Mouse (Mus musculus) T-helper 1 cell (primary cell): ENCODE measurements around the gene Slc22a5.
"Not testable (repeated sequence)": the region's sequence is repeated elsewhere in the genome, so short reads cannot be mapped to it uniquely, and the experiment has no call there.

Experiments used
- in situ Hi-C: fragments of 300-600 bp; cut with MboI, MseI; formaldehyde crosslinking; loops from one replicate; pipeline ENCODE4 v1.15.1; 2025; ENCODE audit warnings: high pct_unique_total_duplicates

The Slc22a5 gene

DNA sequence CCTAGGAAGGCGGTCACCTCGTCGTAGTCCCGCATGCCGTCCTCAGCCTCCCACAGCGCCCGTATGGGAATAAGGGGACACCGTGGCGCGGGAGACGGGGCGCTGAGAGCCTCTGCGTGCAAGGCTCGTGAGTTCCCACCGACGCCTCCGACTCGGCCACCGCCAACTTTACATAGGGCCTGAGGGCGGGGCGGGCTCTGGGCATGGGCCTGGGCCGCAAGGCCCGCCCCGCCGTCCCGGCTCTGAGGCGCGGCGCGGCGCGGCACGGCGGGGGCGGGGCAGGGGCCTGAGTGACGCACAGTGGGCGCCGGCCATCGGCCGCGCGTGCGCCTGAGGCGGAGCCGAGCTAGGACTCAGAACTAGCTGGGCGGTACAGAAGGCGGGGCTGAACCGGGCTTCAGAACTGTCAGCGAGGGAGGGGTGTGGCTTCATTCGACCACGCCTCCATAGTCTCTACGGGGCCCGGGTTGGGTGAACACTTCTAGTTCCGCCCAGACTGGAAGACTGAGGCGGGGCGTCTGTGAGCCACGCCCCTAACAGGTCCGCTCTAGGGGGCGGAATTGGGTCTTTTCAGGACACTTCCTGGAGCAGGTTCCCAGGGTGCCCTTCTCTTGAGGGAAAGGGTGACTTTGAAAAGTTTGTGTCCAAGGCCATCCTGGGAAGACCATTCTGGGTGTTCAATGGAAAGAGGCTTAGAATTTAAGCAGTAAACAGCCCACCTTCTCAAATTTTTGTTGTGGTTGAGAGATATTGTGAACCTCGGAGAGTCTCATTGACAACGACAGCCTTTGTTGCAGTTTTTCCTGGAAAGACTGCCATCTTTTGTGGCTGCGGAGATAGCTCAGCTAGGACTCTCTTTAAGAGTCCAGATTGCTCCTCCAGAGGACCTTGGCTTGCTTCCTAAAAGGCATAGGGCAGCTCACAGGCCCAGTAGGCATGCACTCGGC lies at the start of gene Slc22a5:
TSS of gene Slc22a5 (minus strand) at position 156 of the 947 bp plus-strand sequence.
- in situ Hi-C loops: no loop called here

DNA sequence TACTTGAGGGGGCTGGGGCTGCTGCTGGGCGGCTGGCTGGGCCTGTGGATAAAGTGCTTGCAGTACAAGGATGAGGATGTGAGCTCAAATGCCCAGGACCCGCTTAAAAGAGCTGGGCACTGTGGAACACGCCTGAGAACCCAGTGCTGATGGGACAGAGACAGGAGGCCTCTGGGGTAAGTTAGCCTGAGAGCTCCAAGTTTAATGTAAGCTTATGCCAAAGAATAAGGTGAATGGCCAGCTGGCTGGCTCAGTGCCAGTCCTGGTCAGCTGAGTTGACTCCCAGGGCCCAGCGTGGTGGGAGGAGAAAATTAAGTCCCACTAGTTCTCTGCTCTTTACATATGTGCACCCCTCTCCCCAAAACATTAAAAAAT lies 40.5 kb upstream of the Slc22a5 start:
- in situ Hi-C loops: not testable (repeated sequence)

- in situ Hi-C loops: no loop called here
Observed at GRCm38 (mm10) chr11:53931091-53931943, 39.9 kb upstream of the Slc22a5 start.

- in situ Hi-C loops: no loop called here
Observed at GRCm38 (mm10) chr11:53929741-53930140, 38.3 kb upstream of the Slc22a5 start.

DNA sequence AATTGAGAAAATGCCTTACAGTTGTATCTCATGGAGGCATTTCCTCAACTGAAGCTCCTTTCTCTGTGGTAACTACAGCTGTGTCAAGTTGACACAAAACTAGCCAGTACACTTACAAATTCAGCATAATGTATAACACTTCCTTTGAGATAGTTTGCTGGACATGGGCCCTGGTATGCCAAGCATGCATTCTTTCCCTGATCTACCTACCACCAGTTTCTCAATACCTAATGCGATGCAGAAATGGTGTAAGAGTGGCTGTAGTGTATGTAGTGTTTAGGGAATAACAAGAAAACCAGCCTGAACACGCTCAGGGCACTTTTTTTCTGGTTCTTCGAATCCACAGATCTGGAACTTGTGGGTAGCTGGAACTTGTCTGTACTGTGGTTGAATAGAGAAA lies 37.1 kb upstream of the Slc22a5 start:
- in situ Hi-C loops: no loop called here

- in situ Hi-C loops: no loop called here
Observed at GRCm38 (mm10) chr11:53926303-53926702, 34.8 kb upstream of the Slc22a5 start.

DNA sequence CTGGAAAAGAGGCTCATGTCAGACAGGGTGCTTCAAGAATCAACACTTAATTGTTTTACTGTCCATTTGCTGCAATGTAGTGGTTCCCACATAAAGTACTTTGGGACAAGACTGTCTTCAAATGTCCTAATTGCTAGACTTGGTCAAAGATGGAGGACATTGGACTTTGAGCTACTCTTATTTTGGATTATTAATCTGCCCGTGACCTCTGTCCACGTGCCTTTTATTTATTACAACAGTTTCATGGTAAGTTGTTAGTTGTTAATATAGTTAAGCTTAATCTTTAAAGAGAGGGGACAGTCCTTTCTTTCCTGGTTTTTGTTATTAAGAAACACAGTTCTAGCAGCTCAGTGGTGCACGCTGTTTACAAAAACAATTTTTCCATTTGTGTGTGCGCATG lies 27.4 kb upstream of the Slc22a5 start:
- in situ Hi-C loops: no loop called here

DNA sequence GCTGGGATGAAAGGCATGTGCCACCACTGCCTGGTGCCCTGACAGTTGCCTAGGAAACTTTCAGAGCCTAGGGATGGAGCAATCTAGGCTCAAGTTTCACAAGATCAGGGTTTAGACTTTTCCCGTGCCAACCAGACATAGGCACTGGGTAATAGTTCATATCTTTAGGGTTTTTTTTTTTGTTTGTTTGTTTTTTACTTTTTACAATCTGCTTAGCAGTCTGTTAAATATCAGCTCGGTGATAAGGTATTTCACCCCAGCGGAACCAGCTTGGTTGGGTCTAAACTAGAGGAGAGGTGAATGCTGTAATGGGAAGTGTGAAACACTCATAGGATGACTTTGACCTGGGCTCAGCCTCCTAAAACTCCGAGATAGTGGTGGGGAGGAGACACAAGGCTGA lies 19.6 kb upstream of the Slc22a5 start:
- in situ Hi-C loops: no loop called here

DNA sequence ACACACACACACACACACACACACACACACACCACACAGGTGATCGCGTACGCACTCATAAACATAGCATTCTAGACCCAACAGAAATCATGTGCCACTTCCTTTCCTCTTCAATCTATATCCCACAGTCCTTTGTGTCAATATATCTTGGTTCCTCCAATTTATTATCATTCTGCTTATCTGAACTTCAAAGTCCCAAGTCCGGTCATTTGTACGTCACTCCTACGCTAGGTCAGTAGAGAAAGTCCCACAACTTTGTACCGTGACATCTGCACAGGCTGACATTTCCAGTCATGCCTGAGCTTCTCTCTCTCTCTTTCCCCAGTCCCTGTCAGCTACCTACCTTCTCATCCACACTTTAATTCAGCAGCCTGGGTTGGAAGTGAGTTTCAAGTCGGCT lies 17.2 kb upstream of the Slc22a5 start:
- in situ Hi-C loops: no loop called here

DNA sequence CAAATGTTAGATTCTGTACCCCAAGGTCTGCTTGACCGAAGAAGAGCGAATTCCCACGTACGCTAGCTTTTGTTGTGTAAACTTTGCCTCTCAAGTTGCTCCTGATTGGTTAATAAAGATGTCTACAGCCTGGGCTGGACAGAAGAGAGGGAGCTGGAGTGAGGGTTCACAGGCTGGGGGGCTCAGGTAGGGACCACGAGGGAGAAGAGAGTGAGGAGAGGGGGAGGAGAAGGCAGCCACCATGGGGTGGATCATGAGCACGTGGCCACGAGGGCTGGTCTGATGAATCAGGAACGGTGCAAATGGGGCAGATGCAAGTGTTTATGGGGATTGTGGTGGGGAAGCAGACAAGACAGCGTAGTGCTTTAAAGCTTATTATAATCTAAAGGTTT lies 13.1 kb upstream of the Slc22a5 start:
- in situ Hi-C loops: no loop called here

- in situ Hi-C loops: no loop called here
Observed at GRCm38 (mm10) chr11:53903781-53904533, 12.5 kb upstream of the Slc22a5 start.

GRCm38 (mm10) chr11:53902741-53903140 lies 11.3 kb upstream of the Slc22a5 start:
- in situ Hi-C loops: no loop called here

DNA sequence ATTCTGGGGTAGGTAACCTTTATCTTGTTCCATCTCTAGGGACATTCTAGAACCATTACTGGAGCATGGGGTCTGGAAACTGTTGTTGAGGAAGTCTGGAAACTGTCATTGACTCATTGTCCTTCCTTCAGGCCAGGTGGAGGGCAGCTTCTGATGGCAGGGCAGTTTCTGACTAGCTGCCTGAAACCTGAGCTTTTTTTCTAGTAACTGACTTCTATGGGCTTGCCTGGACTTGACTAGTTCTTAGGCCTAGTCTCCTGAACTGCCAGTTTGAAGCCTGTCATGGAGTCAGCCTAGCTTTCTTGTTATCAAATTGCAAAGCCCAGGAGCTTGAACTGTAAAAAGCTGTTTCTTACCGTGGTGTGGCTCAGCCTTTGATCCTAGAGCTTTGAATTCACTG lies 9.5 kb upstream of the Slc22a5 start:
- in situ Hi-C loops: no loop called here

- in situ Hi-C loops: no loop called here
Observed at GRCm38 (mm10) chr11:53899981-53900380, 8.5 kb upstream of the Slc22a5 start.

DNA sequence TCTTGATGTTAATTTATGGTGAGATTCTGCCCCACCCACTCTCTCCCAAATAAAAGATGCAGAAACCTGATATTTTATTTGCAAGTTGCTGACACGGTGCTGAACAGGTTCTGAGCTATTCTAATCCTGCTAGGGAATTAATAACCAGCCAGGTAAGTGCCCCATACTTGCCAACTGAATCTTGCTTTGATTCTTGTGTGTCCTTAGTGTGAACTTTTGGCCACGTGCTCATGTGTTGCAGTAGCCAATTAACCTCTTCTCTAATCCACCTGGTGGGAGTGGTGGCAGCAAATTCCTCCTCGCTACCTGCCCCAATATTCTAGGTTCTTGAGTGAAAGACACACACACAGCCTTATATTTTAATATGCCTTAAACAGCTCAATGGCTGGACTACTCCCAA lies 7.5 kb upstream of the Slc22a5 start:
- in situ Hi-C loops: no loop called here

DNA sequence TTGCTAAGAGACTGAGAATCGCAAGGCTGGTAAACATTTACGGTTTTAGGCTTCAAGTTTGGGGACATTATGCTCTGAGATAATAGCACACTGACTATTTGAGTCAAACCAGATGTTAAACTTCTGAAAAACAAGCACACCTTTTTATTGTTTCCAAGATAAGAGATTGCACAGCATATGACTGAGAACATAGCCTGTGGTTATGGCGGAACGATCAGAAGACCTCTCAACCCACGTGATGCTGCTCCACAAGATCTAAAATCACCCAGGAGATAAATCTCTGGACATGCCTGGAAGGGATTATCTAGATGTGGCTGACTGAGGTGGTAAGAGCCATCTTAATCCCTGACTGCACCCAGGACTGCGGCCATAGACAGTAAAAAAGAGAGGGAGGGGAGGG lies 5.5 kb upstream of the Slc22a5 start:
- in situ Hi-C loops: no loop called here

GRCm38 (mm10) chr11:53893451-53893850 lies 2.0 kb upstream of the Slc22a5 start:
- in situ Hi-C loops: no loop called here

- in situ Hi-C loops: no loop called here
Observed at GRCm38 (mm10) chr11:53892716-53893416, 1.4 kb upstream of the Slc22a5 start.

- in situ Hi-C loops: no loop called here
Observed at GRCm38 (mm10) chr11:53890906-53891504, 455 bp downstream of the Slc22a5 start.

DNA sequence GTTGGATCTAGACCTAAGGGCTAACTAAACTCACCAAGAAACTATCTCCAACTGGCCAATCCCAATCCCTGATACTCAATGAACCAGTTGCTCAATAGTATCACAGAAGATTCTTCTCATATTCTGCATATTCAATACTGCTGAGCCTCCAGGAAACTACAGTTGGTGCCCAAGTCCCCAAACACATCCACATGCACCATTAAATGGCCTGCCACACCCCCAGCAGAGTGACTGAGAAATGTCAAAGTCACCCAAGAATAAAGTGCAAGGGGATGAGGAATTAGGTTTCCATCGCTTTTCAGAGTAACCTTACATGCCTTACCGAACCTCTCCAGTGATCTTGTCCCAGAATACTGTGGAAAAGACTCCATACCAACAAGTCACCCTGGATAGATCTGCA lies 1.2 kb downstream of the Slc22a5 start:
- in situ Hi-C loops: no loop called here
